Mouse (Mus musculus) lung, postnatal 0 days (tissue): ENCODE data around the gene Prr14l. TPM values are rescaled to one million over a fixed set of nuclear protein-coding genes. Genes with fewer than 3 reads are reported as not detected.
"Not testable (repeated sequence)": the region's sequence is repeated elsewhere in the genome, so short reads cannot be mapped to it uniquely, and the experiment has no call there.

ENCODE experiments used
- ATAC-seq: fragments of 200-750 bp; cut with Nextera tagmentation; 2 replicates; pipeline ENCODE4 v1.8.0; 2017; ENCODE audit warnings: moderate library complexity
- DNase-seq: peaks from one replicate; pipeline ENCODE4 v3.0.0-alpha.2; 2016; ENCODE audit warnings: low spot score
- H3K27ac ChIP-seq: fragments of 300-500 bp; sonication (generic); 2 replicates; pipeline ENCODE4 v1.5.1; 2014; ENCODE audit warnings: antibody characterized with exemption, mild to moderate bottlenecking, low read length, mixed read lengths
- H3K27me3 ChIP-seq: fragments of 300-500 bp; sonication (generic); replicated peaks from 2 replicates; pipeline ENCODE4 v1.6.1; 2014; ENCODE audit warnings: low read length, mixed read lengths; ENCODE audit not compliant: insufficient read depth
- H3K36me3 ChIP-seq: fragments of 300-500 bp; sonication (generic); 2 replicates; pipeline ENCODE4 v1.6.1; 2014; ENCODE audit warnings: low read length, mixed read lengths; ENCODE audit not compliant: insufficient read depth
- H3K4me1 ChIP-seq: fragments of 300-500 bp; sonication (generic); 2 replicates; pipeline ENCODE4 v1.6.1; 2014; ENCODE audit warnings: antibody characterized with exemption, low read depth, low read length, mixed read lengths; ENCODE audit not compliant: insufficient read depth
- H3K4me2 ChIP-seq: fragments of 300-500 bp; sonication (generic); replicated peaks from 2 replicates; pipeline ENCODE4 v1.6.1; 2014; ENCODE audit warnings: low read depth, mild to moderate bottlenecking, low read length, moderate library complexity, mixed read lengths
- H3K4me3 ChIP-seq: fragments of 300-500 bp; sonication (generic); 2 replicates; pipeline ENCODE4 v1.5.1; 2014; ENCODE audit warnings: low read depth, low read length
- H3K9ac ChIP-seq: fragments of 300-500 bp; sonication (generic); replicated peaks from 2 replicates; pipeline ENCODE4 v1.6.1; 2014; ENCODE audit warnings: low read depth, mild to moderate bottlenecking
- H3K9me3 ChIP-seq: fragments of 300-500 bp; sonication (generic); 2 replicates; pipeline ENCODE4 v1.6.1; 2016; ENCODE audit warnings: low read length, mixed read lengths
- CTCF ChIP-seq: IDR thresholded peaks from 2 replicates; pipeline ENCODE4 v1.5.1; 2016; ENCODE audit warnings: antibody characterized with exemption, mild to moderate bottlenecking
- EP300 ChIP-seq: IDR thresholded peaks from 2 replicates; pipeline ENCODE4 v1.6.1; 2016; ENCODE audit warnings: antibody characterized with exemption, mild to moderate bottlenecking, control low read depth
- whole genome bisulfite sequencing: fragments of 180-500 bp; shearing (Covaris S2); extraction: QIAGEN DNeasy Blood & Tissue Kit; methylation state at CpG from one replicate; pipeline ENCODE4 v1.1.7; 2014; 5-methylcytosine and 5-hydroxymethylcytosine counted together
- polyA plus RNA-seq: library from polyadenylated mRNA; unstranded; fragments of >200 nt; fragmentation: Nextera tagmentation; extraction: Ambion mirVana; gene quantifications from 2 replicates; pipeline ENCODE4 v1.2.1, GENCODE M21; 2015

Prr14l gene
- polyA plus RNA-seq, 1 experiment from 2014 or later: 5.2 TPM

GRCm38 (mm10) chr5:32778168-32778567, 75.9 kb downstream of the Prr14l start:
- 75% methylated on average over 3 of the region's 3 CpGs for WGBS

GRCm38 (mm10) chr5:32772361-32772760, 81.7 kb downstream of the Prr14l start:
- no peaks in the 10 kb centered on the region for H3K4me1 ChIP-seq
- no peaks in the 10 kb centered on the region for H3K36me3 ChIP-seq
- TF ChIP-seq EP300 (no peak), CTCF (no peak)

More at GRCm38 (mm10) chr5:32778168-32778567, 75.9 kb downstream of the Prr14l start:
- no peak overlapping the region for H3K27ac ChIP-seq
- no peaks in the 10 kb centered on the region for H3K9me3 ChIP-seq
- H3K4me3 ChIP-seq: no peak overlapping the region
- H3K9ac ChIP-seq: no peak overlapping the region
- H3K27me3 ChIP-seq: no peaks in the 10 kb centered on the region
- no peak overlapping the region for H3K4me2 ChIP-seq
- H3K4me1 ChIP-seq: no peaks in the 10 kb centered on the region
- no peak for DNase-seq
- no peak for ATAC-seq
- TF ChIP-seq EP300 (no peak), CTCF (no peak)
- no peaks in the 10 kb centered on the region for H3K36me3 ChIP-seq

DNA sequence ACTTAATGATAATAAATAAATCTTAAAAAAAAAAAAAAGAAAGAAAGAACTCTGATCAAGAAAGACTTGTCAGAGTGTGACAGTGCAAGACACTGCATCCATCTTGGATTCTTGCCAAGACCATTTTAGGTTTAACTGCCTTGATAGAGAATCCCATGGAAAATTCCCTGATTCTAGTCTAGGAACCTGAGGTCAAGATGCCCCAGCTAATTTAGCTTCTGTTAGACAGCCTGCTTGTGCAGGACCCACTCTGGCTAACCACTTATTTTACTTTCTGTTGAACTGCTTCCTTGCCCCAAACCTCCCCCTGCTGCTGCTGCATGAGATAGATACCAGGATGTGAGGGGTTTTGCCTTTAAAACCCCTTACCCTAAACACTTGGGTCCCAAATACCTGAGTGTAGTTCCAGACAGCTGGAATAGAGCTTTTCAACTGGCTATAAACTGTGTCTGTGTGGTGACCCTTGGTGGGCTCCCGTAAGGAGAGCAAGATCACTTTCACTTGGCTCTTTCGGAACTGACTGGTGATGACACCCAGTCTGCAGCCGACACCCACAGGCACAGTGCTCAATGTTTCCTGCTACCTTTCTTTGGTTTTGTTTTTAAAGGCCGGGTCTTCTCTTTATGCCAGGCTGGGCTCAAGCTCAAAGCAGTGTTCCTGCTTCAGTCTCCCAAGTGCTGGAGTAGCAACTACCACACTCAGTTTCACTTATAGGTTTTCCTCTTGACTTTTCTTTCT, 86.3 kb downstream of the Prr14l start:
- 88% methylated on average over 4 of the region's 4 CpGs for WGBS
- ATAC-seq: no peak

More at GRCm38 (mm10) chr5:32772361-32772760, 81.7 kb downstream of the Prr14l start:
- ATAC-seq: no peak
- Histone ChIP-seq H3K9ac (no peak overlapping the region), H3K4me3 (no peak overlapping the region), H3K27me3 (no peaks in the 10 kb centered on the region), H3K4me2 (no peak overlapping the region), H3K27ac (no peak overlapping the region), H3K9me3 (no peaks in the 10 kb centered on the region)
- 94% methylated on average over 2 of the region's 2 CpGs for WGBS
- DNase-seq: no peak

GRCm38 (mm10) chr5:32767004-32767403, 87.1 kb downstream of the Prr14l start:
- Histone ChIP-seq H3K27me3 (no peaks in the 10 kb centered on the region), H3K9ac (no peak overlapping the region), H3K4me2 (no peak overlapping the region), H3K4me3 (no peak overlapping the region), H3K9me3 (no peaks in the 10 kb centered on the region), H3K36me3 (no peaks in the 10 kb centered on the region), H3K4me1 (no peaks in the 10 kb centered on the region), H3K27ac (no peak overlapping the region)
- no peak for DNase-seq
- WGBS: 47% methylated on average over 3 of the region's 3 CpGs
- ATAC-seq: peak; percentile 35; the same call in 1 of the 2 replicates
- TF ChIP-seq CTCF (no peak), EP300 (no peak)

More for the DNA sequence above, 86.3 kb downstream of the Prr14l start:
- Histone ChIP-seq H3K4me2 (no peak overlapping the region), H3K27ac (no peak overlapping the region), H3K27me3 (no peaks in the 10 kb centered on the region), H3K9me3 (no peaks in the 10 kb centered on the region), H3K4me3 (no peak overlapping the region), H3K4me1 (no peaks in the 10 kb centered on the region), H3K9ac (no peak overlapping the region), H3K36me3 (no peaks in the 10 kb centered on the region)
- TF ChIP-seq EP300: no peak
- no peak for DNase-seq

GRCm38 (mm10) chr5:32761566-32762140, 92.4 kb downstream of the Prr14l start:
- DNase-seq (peak; percentile 76), ATAC-seq (peak; percentile 38)
- Histone ChIP-seq H3K4me3 (no peak overlapping the region), H3K9me3 (no peaks in the 10 kb centered on the region), H3K4me2 (no peak overlapping the region), H3K36me3 (no peaks in the 10 kb centered on the region), H3K27ac (no peak overlapping the region), H3K27me3 (no peaks in the 10 kb centered on the region), H3K4me1 (no peaks in the 10 kb centered on the region), H3K9ac (no peak overlapping the region)
- TF ChIP-seq CTCF (no peak), EP300 (0 out of 2 replicates have a peak, but pooled peaks have one; percentile 28)
- 56% methylated on average over 5 of the region's 5 CpGs for WGBS

- no peak for DNase-seq
- WGBS: 71% methylated on average over 3 of the region's 3 CpGs
- H3K4me1 ChIP-seq: no peaks in the 10 kb centered on the region
- no peaks in the 10 kb centered on the region for H3K9me3 ChIP-seq
- no peak overlapping the region for H3K4me2 ChIP-seq
- ATAC-seq: no peak
- H3K9ac ChIP-seq: no peak overlapping the region
- no peak overlapping the region for H3K27ac ChIP-seq
- no peaks in the 10 kb centered on the region for H3K27me3 ChIP-seq
- H3K4me3 ChIP-seq: no peak overlapping the region
- TF ChIP-seq CTCF (no peak), EP300 (no peak)
- H3K36me3 ChIP-seq: no peaks in the 10 kb centered on the region
Observed at GRCm38 (mm10) chr5:32760787-32761186, 93.3 kb downstream of the Prr14l start.

GRCm38 (mm10) chr5:32760352-32760751, 93.7 kb downstream of the Prr14l start:
- not testable (repeated sequence) for H3K9me3 ChIP-seq, H3K4me1 ChIP-seq, DNase-seq, H3K4me2 ChIP-seq, H3K36me3 ChIP-seq, H3K9ac ChIP-seq, H3K4me3 ChIP-seq, H3K27me3 ChIP-seq, H3K27ac ChIP-seq, ATAC-seq
- 97% methylated on average over 18 of the region's 18 CpGs for WGBS
